8 mouse cellular contexts compared by ENCODE assay signal in genomic region chr9:50658941-50659388, GRCm38 (mm10). TPM values are rescaled to one million over a fixed set of nuclear protein-coding genes. Genes with fewer than 3 reads are reported as not detected.
DNase-seq lines count a peak whose midpoint lies in the region; ATAC-seq and TF ChIP-seq lines count a peak whose summit lies in the region.

No protein-coding gene starts in this region.

- peaks cover 9% of the 10 kb centered on the region; the same call in 1 of the 2 replicates for H3K4me1 ChIP-seq in hindbrain, postnatal 0 days (ENCODE audit: insufficient read depth, low read length)
- peaks cover 25% of the 10 kb centered on the region for H3K4me1 ChIP-seq in midbrain, embryonic 13.5 days (replicated peaks)

- no peak for TF ChIP-seq CTCF in hindbrain, postnatal 0 days (IDR thresholded peaks at IDR 0.05; ENCODE audit: low read depth)

- peak overlapping the region; percentile 96 for H3K4me3 ChIP-seq in hindbrain, postnatal 0 days (ENCODE audit: low read length)
- H3K4me3 ChIP-seq in midbrain, embryonic 13.5 days (replicated peaks), result peak overlapping the region; percentile 90

- peak; percentile 20 for DNase-seq in gastrocnemius, postnatal 14 days
- no peak for DNase-seq in gastrocnemius, postnatal 4 days (ENCODE audit: low spot score in 2 of 2)
- DNase-seq in urinary bladder, postnatal 25 days (ENCODE audit: low spot score), result peak; percentile 31
- no peak for DNase-seq in urinary bladder, postnatal 36 days (ENCODE audit: low spot score in 2 of 2)
- DNase-seq in hindbrain, postnatal 0 days (ENCODE audit: low spot score), result no peak
- no peak for DNase-seq in right cerebral cortex, adult 2 months (ENCODE audit: low spot score in 2 of 2)
- no peak for DNase-seq in gastrocnemius, adult 18-20 months (ENCODE audit: low spot score)

- peak overlapping the region; percentile 92 for H3K27ac ChIP-seq in hindbrain, postnatal 0 days
- peak overlapping the region; percentile 84 for H3K27ac ChIP-seq in midbrain, embryonic 13.5 days

- H3K9me3 ChIP-seq in hindbrain, postnatal 0 days (ENCODE audit: low read length), result no peaks in the 10 kb centered on the region
- H3K9me3 ChIP-seq in midbrain, embryonic 13.5 days, result no peaks in the 10 kb centered on the region

- H3K36me3 ChIP-seq in hindbrain, postnatal 0 days (ENCODE audit: insufficient read depth, low read length), result peaks cover 4% of the 10 kb centered on the region; the same call in 1 of the 2 replicates
- H3K36me3 ChIP-seq in midbrain, embryonic 13.5 days, result peaks cover 27% of the 10 kb centered on the region

- intact Hi-C loops in gastrocnemius, postnatal 14 days (cut with DNase I; ENCODE audit: low total_unique reads), result loop anchor here (5.0 kb wide), 1 partner anchor 37 kb away; no protein-coding TSS in a partner anchor

- no peaks in the 10 kb centered on the region for H3K27me3 ChIP-seq in hindbrain, postnatal 0 days (ENCODE audit: insufficient read depth, low read length)
- H3K27me3 ChIP-seq in midbrain, embryonic 13.5 days, result no peaks in the 10 kb centered on the region

- no peak; the same call in none of the 2 replicates for ATAC-seq in hindbrain, postnatal 0 days
- no peak for ATAC-seq in midbrain, embryonic 13.5 days

- peak overlapping the region; percentile 98 for H3K9ac ChIP-seq in hindbrain, postnatal 0 days (replicated peaks; ENCODE audit: low read length)
- H3K9ac ChIP-seq in midbrain, embryonic 13.5 days (replicated peaks), result peak overlapping the region; percentile 93

- WGBS in hindbrain, postnatal 0 days, result under 1% methylated on average over 20 of the region's 28 CpGs
- under 1% methylated on average over 28 of the region's 28 CpGs for WGBS in midbrain, embryonic 13.5 days

- peak overlapping the region; percentile 81 for H3K4me2 ChIP-seq in hindbrain, postnatal 0 days (ENCODE audit: low read depth, low read length)
- peak overlapping the region; percentile 70 for H3K4me2 ChIP-seq in midbrain, embryonic 13.5 days (replicated peaks)

RNA-seq across cellular contexts. Expression of gene Dlat, which starts 0.6 kb away (rescaled TPM):
- 100 to 1,000 TPM; 235 to 280 TPM for total RNA-seq in gastrocnemius, postnatal 14 days (2021)
- 100 to 1,000 TPM; 148 to 161 TPM for total RNA-seq in gastrocnemius, postnatal 4 days (2021)
- 72.2 and 77.4 TPM in 2 replicates for total RNA-seq in hindbrain, postnatal 0 days (2014; rRNA removed)
- polyA plus RNA-seq in hindbrain, postnatal 0 days (2015; fragmentation: Nextera tagmentation; extraction: Ambion mirVana), result 65.1 and 69.2 TPM in 2 replicates
- 40.9 and 42.1 TPM in 2 replicates for polyA plus RNA-seq in midbrain, embryonic 13.5 days (2015; fragmentation: Nextera tagmentation; extraction: Ambion mirVana)
- 100 to 1,000 TPM; 175 to 192 TPM for total RNA-seq in gastrocnemius, adult 18-20 months (2021)

RNA-seq across cellular contexts. Expression of gene Nkapd1, which starts 41.7 kb away (rescaled TPM):
- 10 to 100 TPM; 12.8 to 13.0 TPM for total RNA-seq in gastrocnemius, postnatal 14 days (2021)
- total RNA-seq in gastrocnemius, postnatal 4 days (2021), result 10 to 100 TPM; 21.5 to 23.3 TPM
- 10.7 and 15.0 TPM in 2 replicates for total RNA-seq in hindbrain, postnatal 0 days (2014; rRNA removed)
- 20.2 and 21.2 TPM in 2 replicates for polyA plus RNA-seq in hindbrain, postnatal 0 days (2015; fragmentation: Nextera tagmentation; extraction: Ambion mirVana)
- 23.5 and 23.8 TPM in 2 replicates for polyA plus RNA-seq in midbrain, embryonic 13.5 days (2015; fragmentation: Nextera tagmentation; extraction: Ambion mirVana)
- 10 to 100 TPM; 11.1 to 11.6 TPM for total RNA-seq in gastrocnemius, adult 18-20 months (2021)

RNA-seq across cellular contexts. Expression of gene Pih1d2, which starts 41.8 kb away (rescaled TPM):
- total RNA-seq in gastrocnemius, postnatal 14 days (2021), result under 1 TPM; 0.35 to 0.74 TPM
- total RNA-seq in gastrocnemius, postnatal 4 days (2021), result under 1 TPM; 0.66 to 0.73 TPM
- 1.2 and 2.6 TPM in 2 replicates for total RNA-seq in hindbrain, postnatal 0 days (2014; rRNA removed)
- polyA plus RNA-seq in hindbrain, postnatal 0 days (2015; fragmentation: Nextera tagmentation; extraction: Ambion mirVana), result 5.5 and 7.7 TPM in 2 replicates
- polyA plus RNA-seq in midbrain, embryonic 13.5 days (2015; fragmentation: Nextera tagmentation; extraction: Ambion mirVana), result 5.5 and 6.5 TPM in 2 replicates
- total RNA-seq in gastrocnemius, adult 18-20 months (2021), result under 1 TPM; 0.18 to 0.38 TPM

RNA-seq across cellular contexts. Expression of gene Timm8b, which starts 55.3 kb away (rescaled TPM):
- 100 to 1,000 TPM; 144 to 150 TPM for total RNA-seq in gastrocnemius, postnatal 14 days (2021)
- 100 to 1,000 TPM; 110 to 123 TPM for total RNA-seq in gastrocnemius, postnatal 4 days (2021)
- total RNA-seq in hindbrain, postnatal 0 days (2014; rRNA removed), result 131 and 165 TPM in 2 replicates
- polyA plus RNA-seq in hindbrain, postnatal 0 days (2015; fragmentation: Nextera tagmentation; extraction: Ambion mirVana), result 442 and 445 TPM in 2 replicates
- polyA plus RNA-seq in midbrain, embryonic 13.5 days (2015; fragmentation: Nextera tagmentation; extraction: Ambion mirVana), result 386 and 397 TPM in 2 replicates
- total RNA-seq in gastrocnemius, adult 18-20 months (2021), result 100 to 1,000 TPM; 223 to 226 TPM

RNA-seq across cellular contexts. Expression of gene Sdhd, which starts 55.4 kb away (rescaled TPM):
- total RNA-seq in gastrocnemius, postnatal 14 days (2021), result 100 to 1,000 TPM; 334 to 384 TPM
- 100 to 1,000 TPM; 300 to 319 TPM for total RNA-seq in gastrocnemius, postnatal 4 days (2021)
- 217 and 251 TPM in 2 replicates for total RNA-seq in hindbrain, postnatal 0 days (2014; rRNA removed)
- 355 and 363 TPM in 2 replicates for polyA plus RNA-seq in hindbrain, postnatal 0 days (2015; fragmentation: Nextera tagmentation; extraction: Ambion mirVana)
- polyA plus RNA-seq in midbrain, embryonic 13.5 days (2015; fragmentation: Nextera tagmentation; extraction: Ambion mirVana), result 209 and 210 TPM in 2 replicates
- 100 to 1,000 TPM; 300 to 329 TPM for total RNA-seq in gastrocnemius, adult 18-20 months (2021)

Comparison
In these comparisons a context has a peak if more than half of its experiments do, and no peak if none do; other contexts are left out.
1. DNase-seq: peak in gastrocnemius, postnatal 14 days (single experiment) and urinary bladder, postnatal 25 days (single experiment); none in gastrocnemius, postnatal 4 days (0 of 2), urinary bladder, postnatal 36 days (0 of 2), hindbrain, postnatal 0 days (single experiment), right cerebral cortex, adult 2 months (0 of 2) and gastrocnemius, adult 18-20 months (single experiment).